Mouse (Mus musculus) megakaryocyte progenitor cell, adult 5-6 weeks (primary cell): ENCODE data around the gene Rpl3l. TPM values are rescaled to one million over a fixed set of nuclear protein-coding genes. Genes with fewer than 3 reads are reported as not detected.

ENCODE experiments used
- total RNA-seq, 2 experiments: library from RNA; stranded (forward) in 1 of 2; stranded (reverse) in 1 of 2; fragments of 157-497, 149-512 nt in 1 of 2; fragments of 200-1000 nt in 1 of 2; gene quantifications; 2 replicates each; pipeline versions ENCODE4 v1.2.3 to v1.2.4; 2015 to 2017

The Rpl3l gene
- total RNA-seq, 2 experiments from 2014 or later = 0.74 TPM; not detected in 1

Other genes starting within 250 kb of the Rpl3l start
- 9.2 TPM in 2 replicates for gene Mlst8, start 248.7 kb upstream of the Rpl3l start, total RNA-seq (2015)
- gene Mlst8, start 248.7 kb upstream of the Rpl3l start, total RNA-seq (2017) = 14.9 and 28.9 TPM in 2 replicates
- not detected in 2 replicates for gene Caskin1, start 239.2 kb upstream of the Rpl3l start, total RNA-seq (2015)
- not detected in 2 replicates for gene Caskin1, start 239.2 kb upstream of the Rpl3l start, total RNA-seq (2017)
- 50.9 and 54.7 TPM in 2 replicates for gene Traf7, start 199.9 kb upstream of the Rpl3l start, total RNA-seq (2015)
- gene Traf7, start 199.9 kb upstream of the Rpl3l start, total RNA-seq (2017) = 91.7 and 98.9 TPM in 2 replicates
- 0.12 and 0.17 TPM in 2 replicates for gene Rab26, start 193.6 kb upstream of the Rpl3l start, total RNA-seq (2015)
- 0.14 and 0.71 TPM in 2 replicates for gene Rab26, start 193.6 kb upstream of the Rpl3l start, total RNA-seq (2017)
- gene Pkd1, start 178.0 kb upstream of the Rpl3l start, total RNA-seq (2015) = 7.4 and 10.6 TPM in 2 replicates
- gene Pkd1, start 178.0 kb upstream of the Rpl3l start, total RNA-seq (2017) = 6.2 and 15.1 TPM in 2 replicates
- 64.3 and 66.9 TPM in 2 replicates for gene Tsc2, start 95.2 kb upstream of the Rpl3l start, total RNA-seq (2015)
- 52.1 and 54.1 TPM in 2 replicates for gene Tsc2, start 95.2 kb upstream of the Rpl3l start, total RNA-seq (2017)
- gene Nthl1, start 95.1 kb upstream of the Rpl3l start, total RNA-seq (2015) = 5.7 and 6.7 TPM in 2 replicates
- 12.0 and 13.6 TPM in 2 replicates for gene Nthl1, start 95.1 kb upstream of the Rpl3l start, total RNA-seq (2017)
- gene Slc9a3r2, start 77.5 kb upstream of the Rpl3l start, total RNA-seq (2015) = 1.2 and 2.6 TPM in 2 replicates
- gene Slc9a3r2, start 77.5 kb upstream of the Rpl3l start, total RNA-seq (2017) = 1.4 and 1.6 TPM in 2 replicates
- gene Npw, start 69.4 kb upstream of the Rpl3l start, total RNA-seq (2015) = not detected in 2 replicates
- not detected in 2 replicates for gene Npw, start 69.4 kb upstream of the Rpl3l start, total RNA-seq (2017)
- 25.0 and 29.1 TPM in 2 replicates for gene Zfp598, start 58.1 kb upstream of the Rpl3l start, total RNA-seq (2015)
- gene Zfp598, start 58.1 kb upstream of the Rpl3l start, total RNA-seq (2017) = 21.3 and 22.6 TPM in 2 replicates
- gene Syngr3, start 37.9 kb upstream of the Rpl3l start, total RNA-seq (2015) = not detected in 2 replicates
- not detected in 2 replicates for gene Syngr3, start 37.9 kb upstream of the Rpl3l start, total RNA-seq (2017)
- gene Gfer, start 31.7 kb upstream of the Rpl3l start, total RNA-seq (2015) = 22.4 and 23.6 TPM in 2 replicates
- gene Gfer, start 31.7 kb upstream of the Rpl3l start, total RNA-seq (2017) = 37.2 and 62.7 TPM in 2 replicates
- 2.6 and 3.4 TPM in 2 replicates for gene Noxo1, start 31.6 kb upstream of the Rpl3l start, total RNA-seq (2015)
- 1.0 and 1.2 TPM in 2 replicates for gene Noxo1, start 31.6 kb upstream of the Rpl3l start, total RNA-seq (2017)
- gene Tbl3, start 20.2 kb upstream of the Rpl3l start, total RNA-seq (2015) = 27.6 and 36.8 TPM in 2 replicates
- 41.1 and 45.3 TPM in 2 replicates for gene Tbl3, start 20.2 kb upstream of the Rpl3l start, total RNA-seq (2017)
- gene Rnf151, start 9.8 kb upstream of the Rpl3l start, total RNA-seq (2015) = 0.20 TPM in 1 of 2 replicates, not detected in the other
- gene Rnf151, start 9.8 kb upstream of the Rpl3l start, total RNA-seq (2017) = not detected in 2 replicates
- gene Rps2, start 9.7 kb upstream of the Rpl3l start, total RNA-seq (2015) = 5,974 and 6,144 TPM in 2 replicates
- gene Rps2, start 9.7 kb upstream of the Rpl3l start, total RNA-seq (2017) = 1,525 and 1,766 TPM in 2 replicates
- 236 and 247 TPM in 2 replicates for gene Ndufb10, start 3.3 kb upstream of the Rpl3l start, total RNA-seq (2015)
- gene Ndufb10, start 3.3 kb upstream of the Rpl3l start, total RNA-seq (2017) = 256 and 308 TPM in 2 replicates
- gene Msrb1, start 8.8 kb downstream of the Rpl3l start, total RNA-seq (2015) = 378 and 438 TPM in 2 replicates
- gene Msrb1, start 8.8 kb downstream of the Rpl3l start, total RNA-seq (2017) = 155 and 224 TPM in 2 replicates
- gene Hs3st6, start 25.2 kb downstream of the Rpl3l start, total RNA-seq (2015) = not detected in 2 replicates
- not detected in 2 replicates for gene Hs3st6, start 25.2 kb downstream of the Rpl3l start, total RNA-seq (2017)
- gene Meiob, start 76.5 kb downstream of the Rpl3l start, total RNA-seq (2015) = not detected in 2 replicates
- gene Meiob, start 76.5 kb downstream of the Rpl3l start, total RNA-seq (2017) = not detected in 2 replicates
- gene Hagh, start 112.3 kb downstream of the Rpl3l start, total RNA-seq (2015) = 31.4 and 34.4 TPM in 2 replicates
- gene Hagh, start 112.3 kb downstream of the Rpl3l start, total RNA-seq (2017) = 36.0 TPM in 2 replicates
- 10.5 and 11.3 TPM in 2 replicates for gene Fahd1, start 122.5 kb downstream of the Rpl3l start, total RNA-seq (2015)
- gene Fahd1, start 122.5 kb downstream of the Rpl3l start, total RNA-seq (2017) = 17.0 and 18.9 TPM in 2 replicates
- gene Igfals, start 138.2 kb downstream of the Rpl3l start, total RNA-seq (2015) = not detected in 2 replicates
- gene Igfals, start 138.2 kb downstream of the Rpl3l start, total RNA-seq (2017) = not detected in 2 replicates
- gene Nubp2, start 158.5 kb downstream of the Rpl3l start, total RNA-seq (2015) = 103 and 114 TPM in 2 replicates
- gene Nubp2, start 158.5 kb downstream of the Rpl3l start, total RNA-seq (2017) = 50.4 and 57.8 TPM in 2 replicates
- gene Spsb3, start 158.8 kb downstream of the Rpl3l start, total RNA-seq (2015) = 14.6 and 17.9 TPM in 2 replicates
- gene Spsb3, start 158.8 kb downstream of the Rpl3l start, total RNA-seq (2017) = 13.9 and 15.3 TPM in 2 replicates
- 3.2 and 6.9 TPM in 2 replicates for gene Eme2, start 167.3 kb downstream of the Rpl3l start, total RNA-seq (2015)
- gene Eme2, start 167.3 kb downstream of the Rpl3l start, total RNA-seq (2017) = 9.1 and 18.6 TPM in 2 replicates
- gene Mrps34, start 167.3 kb downstream of the Rpl3l start, total RNA-seq (2015) = 54.2 and 59.2 TPM in 2 replicates
- 31.9 and 35.5 TPM in 2 replicates for gene Mrps34, start 167.3 kb downstream of the Rpl3l start, total RNA-seq (2017)
- gene Nme3, start 168.7 kb downstream of the Rpl3l start, total RNA-seq (2015) = 21.2 and 32.1 TPM in 2 replicates
- gene Nme3, start 168.7 kb downstream of the Rpl3l start, total RNA-seq (2017) = 17.0 and 26.5 TPM in 2 replicates
- gene Mapk8ip3, start 209.2 kb downstream of the Rpl3l start, total RNA-seq (2015) = 14.1 and 21.7 TPM in 2 replicates
- gene Mapk8ip3, start 209.2 kb downstream of the Rpl3l start, total RNA-seq (2017) = 25.2 and 29.3 TPM in 2 replicates
- 125 and 131 TPM in 2 replicates for gene Jpt2, start 232.9 kb downstream of the Rpl3l start, total RNA-seq (2015)
- gene Jpt2, start 232.9 kb downstream of the Rpl3l start, total RNA-seq (2017) = 114 and 116 TPM in 2 replicates